Mouse (Mus musculus) small intestine, adult 2 months (tissue): ENCODE measurements around the gene Rsph3b. TPM values are rescaled to one million over a fixed set of nuclear protein-coding genes. Genes with fewer than 3 reads are reported as not detected.
"Not testable (repeated sequence)": the region's sequence is repeated elsewhere in the genome, so short reads cannot be mapped to it uniquely, and the experiment has no call there.

Experiments
- H3K27ac ChIP-seq: fragments of 200-500 bp; 2 replicates; pipeline ENCODE4 v1.5.1; 2012; ENCODE audit warnings: low read depth, low read length, control low read depth, inconsistent platforms; ENCODE audit not compliant: insufficient read depth
- H3K27me3 ChIP-seq: fragments of 200-500 bp; 2 replicates; pipeline ENCODE4 v1.6.1; 2012; ENCODE audit warnings: mild to moderate bottlenecking, moderate library complexity, low read length, inconsistent platforms; ENCODE audit not compliant: control insufficient read depth, insufficient read depth
- H3K36me3 ChIP-seq: fragments of 200-500 bp; 2 replicates; pipeline ENCODE4 v1.6.1; 2012; ENCODE audit warnings: mild to moderate bottlenecking, low read length, control low read depth, inconsistent platforms; ENCODE audit not compliant: control insufficient read depth, insufficient read depth
- H3K4me1 ChIP-seq: fragments of 200-500 bp; 2 replicates; pipeline ENCODE4 v1.6.1; 2012; ENCODE audit warnings: low read length, inconsistent platforms, mixed read lengths; ENCODE audit not compliant: control insufficient read depth, insufficient read depth, insufficient read length
- H3K4me3 ChIP-seq: fragments of 200-500 bp; 2 replicates; pipeline ENCODE4 v1.5.1; 2012; ENCODE audit warnings: low read depth, mild to moderate bottlenecking, control low read depth, inconsistent platforms, low read length, moderate library complexity
- WGBS: fragments of 180-500 bp; shearing (Covaris S2); methylation state at CpG from one replicate; pipeline ENCODE4 v1.1.7; 2018; 5-methylcytosine and 5-hydroxymethylcytosine counted together
- polyA plus RNA-seq: library from polyadenylated mRNA; depleted of rRNA; stranded (reverse); fragments of >200 nt; gene quantifications from 2 replicates; pipeline ENCODE4 v1.2.3, GENCODE M21; 2012

Rsph3b gene
- polyA plus RNA-seq, 1 experiment = 33.4 TPM

DNA sequence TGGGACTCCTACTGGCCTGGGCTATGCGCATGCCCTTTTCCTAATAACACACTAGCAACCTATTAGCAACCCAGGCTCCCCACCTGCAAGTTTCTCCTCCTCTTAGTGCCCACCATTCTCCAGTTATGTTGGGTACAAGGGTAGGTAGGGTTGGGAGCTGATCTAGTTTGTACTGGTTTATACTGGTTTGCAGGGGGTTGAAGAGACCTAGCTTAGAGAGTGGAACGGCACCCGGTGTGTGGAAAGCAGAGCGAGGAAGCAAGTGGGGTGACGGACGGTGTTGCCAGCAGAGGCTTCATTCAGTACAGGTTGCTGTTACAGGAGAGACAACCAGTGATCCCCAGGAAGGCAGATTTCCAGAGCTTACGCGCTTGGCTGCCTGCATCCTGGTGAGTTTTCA lies 21.9 kb upstream of the Rsph3b start, which contains the start of gene Rnaset2b:
Rnaset2b (plus strand) TSS at position 301 of the 400 bp plus-strand sequence.
- 100% methylated on average over 1 of the region's 8 CpGs for WGBS
- not testable (repeated sequence) for H3K27ac ChIP-seq

DNA sequence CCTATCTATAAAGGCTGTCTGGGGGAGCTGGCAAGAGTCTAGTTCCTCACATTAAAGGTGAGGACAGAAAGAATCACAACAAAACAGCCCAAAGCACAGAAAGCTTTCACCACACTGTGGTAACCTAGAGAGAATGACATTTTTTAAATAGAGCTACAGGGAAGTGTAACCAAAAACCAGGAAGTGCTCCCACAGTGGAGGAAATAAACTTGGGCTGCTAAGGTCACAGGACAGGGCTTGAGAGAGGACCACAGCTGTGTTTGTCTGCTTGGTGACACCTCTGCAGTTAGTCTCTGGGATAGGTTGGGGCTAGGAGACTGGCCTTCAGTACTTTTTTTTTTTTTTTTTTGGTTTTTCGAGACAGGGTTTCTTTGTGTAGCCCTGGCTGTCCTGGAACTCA lies 19.2 kb upstream of the Rsph3b start:
- not testable (repeated sequence) for H3K4me3 ChIP-seq, H3K27ac ChIP-seq, H3K36me3 ChIP-seq, H3K27me3 ChIP-seq, H3K4me1 ChIP-seq
- 30% methylated on average over 1 of the region's 1 CpGs for WGBS

More for the DNA sequence above, 21.9 kb upstream of the Rsph3b start, which contains the start of gene Rnaset2b:
- not testable (repeated sequence) for H3K27me3 ChIP-seq, H3K36me3 ChIP-seq, H3K4me3 ChIP-seq, H3K4me1 ChIP-seq

GRCm38 (mm10) chr17:6965364-6965763 lies 16.9 kb upstream of the Rsph3b start:
- not testable (repeated sequence) for H3K36me3 ChIP-seq, H3K4me3 ChIP-seq, H3K27me3 ChIP-seq, H3K27ac ChIP-seq, H3K4me1 ChIP-seq
- WGBS = 13% methylated on average over 6 of the region's 6 CpGs

GRCm38 (mm10) chr17:6962936-6963335 lies 14.5 kb upstream of the Rsph3b start:
- WGBS = 31% methylated on average over 4 of the region's 4 CpGs
- H3K4me3 ChIP-seq, H3K27ac ChIP-seq, H3K27me3 ChIP-seq, H3K36me3 ChIP-seq, H3K4me1 ChIP-seq: not testable (repeated sequence)

DNA sequence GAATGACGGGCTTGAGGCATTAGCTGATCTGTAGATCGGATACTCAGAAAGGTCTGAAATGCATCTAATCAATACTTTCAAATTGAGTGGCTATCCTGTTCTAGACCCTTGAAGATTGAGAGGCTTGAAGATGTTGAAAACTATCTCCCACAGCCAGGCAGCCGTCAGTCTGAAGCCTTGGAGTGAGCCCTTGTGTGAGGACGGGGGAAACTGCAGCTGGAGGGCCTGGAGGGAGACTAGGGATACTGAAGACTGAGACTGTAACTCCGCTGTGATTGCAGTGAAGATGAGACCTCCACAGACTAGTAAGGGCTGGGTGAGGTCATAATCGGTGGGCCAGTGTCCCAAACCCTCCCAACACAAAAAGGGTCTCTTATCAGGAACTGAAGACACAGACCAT lies 13.9 kb upstream of the Rsph3b start:
- H3K36me3 ChIP-seq, H3K4me1 ChIP-seq, H3K27ac ChIP-seq, H3K27me3 ChIP-seq, H3K4me3 ChIP-seq: not testable (repeated sequence)
- WGBS = 71% methylated on average over 4 of the region's 6 CpGs

DNA sequence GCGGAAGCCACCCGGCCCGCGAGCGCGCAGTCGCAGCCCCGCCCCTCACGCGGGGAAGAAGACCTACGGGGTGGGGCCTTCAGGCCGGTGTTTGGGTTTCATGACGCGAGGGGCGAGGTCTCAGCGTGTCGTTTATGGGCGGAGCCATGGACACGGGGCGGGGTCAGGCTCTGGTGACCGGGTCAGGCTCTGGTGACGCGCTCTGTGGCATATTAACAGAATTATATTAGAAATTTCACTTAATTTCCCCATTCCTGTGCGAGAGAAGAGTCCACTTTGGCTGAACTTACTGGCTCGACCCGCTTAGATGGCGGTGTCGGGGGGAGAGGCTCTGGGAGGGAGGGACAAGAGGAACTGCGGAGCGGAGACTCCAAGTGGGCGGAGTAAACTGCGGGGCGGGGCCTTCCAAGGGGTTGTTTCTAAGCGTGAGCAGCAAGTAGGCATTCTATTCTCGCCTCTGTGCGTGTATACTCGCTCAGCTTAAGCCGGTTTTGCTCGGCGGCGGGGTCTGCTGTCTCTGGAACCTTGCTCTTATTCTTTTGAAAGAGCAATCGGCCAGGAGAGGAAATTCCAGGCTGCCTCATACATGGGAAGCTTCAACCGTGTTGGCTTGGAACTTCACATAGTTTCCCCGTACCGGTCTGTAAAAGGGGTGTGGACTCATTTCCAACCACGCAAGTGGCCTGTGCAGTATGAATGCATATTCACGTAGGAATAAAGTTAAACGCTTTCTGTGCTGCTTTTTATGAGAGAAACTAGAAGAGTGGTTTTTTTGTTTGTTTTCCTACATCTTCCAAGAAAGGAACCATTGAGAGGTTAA lies 12.9 kb upstream of the Rsph3b start:
- not testable (repeated sequence) for H3K4me1 ChIP-seq, H3K27me3 ChIP-seq, H3K36me3 ChIP-seq, H3K27ac ChIP-seq
- WGBS = under 1% methylated on average over 22 of the region's 48 CpGs
- peak overlapping the region; percentile 59 for H3K4me3 ChIP-seq

DNA sequence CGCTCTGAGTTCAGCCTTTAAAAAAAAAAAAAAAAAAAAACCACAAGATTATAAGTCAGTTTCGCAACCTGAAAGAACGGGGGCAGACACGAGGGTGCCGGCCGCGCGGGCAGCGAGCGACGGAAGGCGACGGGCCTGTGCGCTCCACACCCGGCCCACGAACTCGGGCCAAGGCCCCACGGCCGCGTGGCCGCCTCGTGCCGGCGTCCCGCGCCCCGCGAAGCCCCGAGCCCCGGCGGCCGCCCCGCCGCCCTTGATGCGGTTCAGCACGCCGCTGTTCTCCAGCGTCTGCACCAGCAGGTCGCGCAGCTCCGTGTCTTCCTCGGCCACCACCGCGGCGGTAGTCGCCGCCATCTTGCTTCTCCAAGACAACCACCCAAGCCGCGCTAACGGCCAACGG lies 12.3 kb upstream of the Rsph3b start, which contains the start of gene Tagap1:
Tagap1 (minus strand) TSS at position 381 of the 400 bp plus-strand sequence.
- not testable (repeated sequence) for H3K27ac ChIP-seq, H3K4me1 ChIP-seq
- under 1% methylated on average over 38 of the region's 51 CpGs for WGBS

GRCm38 (mm10) chr17:6960349-6960748 lies 11.9 kb upstream of the Rsph3b start:
- under 1% methylated on average over 12 of the region's 12 CpGs for WGBS
- not testable (repeated sequence) for H3K4me1 ChIP-seq, H3K36me3 ChIP-seq, H3K27ac ChIP-seq, H3K27me3 ChIP-seq, H3K4me3 ChIP-seq

More for the DNA sequence above, 12.3 kb upstream of the Rsph3b start, which contains the start of gene Tagap1:
- H3K27me3 ChIP-seq, H3K36me3 ChIP-seq: not testable (repeated sequence)
- peak within 1 kb of the TSS; percentile 63 for H3K4me3 ChIP-seq

DNA sequence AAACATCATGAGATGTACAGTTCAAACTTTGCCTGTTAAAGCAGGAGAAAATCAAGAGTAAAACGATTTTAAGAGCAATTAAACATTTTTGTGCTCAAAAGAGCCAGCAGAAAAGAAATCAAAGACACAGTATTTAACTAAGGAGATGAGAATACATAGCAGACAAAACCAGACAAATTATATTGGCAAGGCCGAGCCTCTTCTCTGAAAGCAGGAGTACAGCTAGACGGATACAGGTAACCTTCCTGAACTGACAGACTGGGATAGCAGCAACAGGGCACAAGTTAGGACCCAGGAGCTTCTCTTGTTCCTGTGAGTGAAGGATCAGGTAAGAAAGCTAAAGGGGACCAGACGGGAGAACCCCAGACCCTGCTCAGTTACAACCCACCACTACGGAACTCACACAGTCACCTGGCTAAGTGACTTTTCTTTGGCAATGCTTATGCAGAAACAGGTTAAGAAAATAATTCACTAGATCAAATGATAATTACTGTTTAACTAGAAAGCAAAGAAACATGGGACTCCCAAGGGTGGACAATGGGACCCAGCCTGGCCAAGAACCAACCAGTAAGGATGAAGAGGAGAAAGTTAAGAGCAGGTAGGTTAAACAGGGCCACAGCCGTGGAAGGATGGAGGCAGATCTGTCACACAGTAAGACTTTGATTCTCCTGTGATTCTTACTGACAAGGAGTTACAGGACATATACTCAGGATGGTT lies 11.2 kb upstream of the Rsph3b start:
- not testable (repeated sequence) for H3K4me3 ChIP-seq, H3K36me3 ChIP-seq, H3K27me3 ChIP-seq, H3K27ac ChIP-seq, H3K4me1 ChIP-seq
- WGBS = 28% methylated on average over 5 of the region's 6 CpGs

DNA sequence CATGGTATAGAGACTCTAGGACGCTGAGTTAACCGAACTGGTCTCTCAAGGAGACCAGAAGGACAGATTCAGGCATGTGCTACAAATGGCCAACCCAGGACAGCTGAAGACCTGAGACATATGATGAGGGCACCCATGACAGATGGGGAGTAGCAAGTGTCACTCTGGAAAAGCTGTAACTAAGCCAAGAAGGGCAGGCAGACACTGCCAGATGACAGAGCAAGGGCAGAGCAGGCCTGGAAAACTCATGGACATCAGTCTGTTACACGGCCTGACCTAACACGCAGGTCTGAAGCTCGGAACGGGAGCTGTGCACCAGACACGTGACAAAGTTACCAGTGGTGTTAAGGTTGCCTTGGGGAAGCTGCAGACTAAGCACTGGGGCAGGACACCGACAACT lies 10.4 kb upstream of the Rsph3b start:
- H3K27me3 ChIP-seq, H3K4me3 ChIP-seq, H3K4me1 ChIP-seq, H3K27ac ChIP-seq, H3K36me3 ChIP-seq: not testable (repeated sequence)
- 65% methylated on average over 7 of the region's 8 CpGs for WGBS

GRCm38 (mm10) chr17:6948769-6949228 lies 317 bp upstream of the Rsph3b start:
- peak overlapping the region; percentile 64 for H3K4me3 ChIP-seq
- H3K27ac ChIP-seq = peak overlapping the region; percentile 48
- H3K36me3 ChIP-seq, H3K4me1 ChIP-seq, H3K27me3 ChIP-seq: not testable (repeated sequence)
- WGBS = 3% methylated on average over 9 of the region's 9 CpGs
